Mouse (Mus musculus) activated CD4-positive, CD25-positive, alpha-beta regulatory T cell (primary cell): ENCODE data around the gene Olfr1477. TPM values are rescaled to one million over a fixed set of nuclear protein-coding genes. Genes with fewer than 3 reads are reported as not detected.

Experiments used
- polyA plus RNA-seq, 2 experiments: library from polyadenylated mRNA; unstranded; fragments of 100-300 nt; shearing (Covaris generic); gene quantifications; one replicate each; pipeline ENCODE4 v1.2.1; 2017

The Olfr1477 gene
- under 1 TPM in 1 of 2 experiments, not detected in 1; 0.09 TPM for polyA plus RNA-seq

GRCm38 (mm10) chr19:13500246-13500645 is at the start of gene Olfr1477:
Gene Olfr1477, plus strand, starts transcription at chr19:13500546.

GRCm38 (mm10) chr19:13455986-13456385 is 44.4 kb upstream of the Olfr1477 start, which contains the start of gene Olfr1472:
Gene Olfr1472, minus strand, starts transcription at chr19:13456086.

GRCm38 (mm10) chr19:13469265-13469664 is 31.1 kb upstream of the Olfr1477 start, which contains the start of gene Olfr1474:
Gene Olfr1474, plus strand, starts transcription at chr19:13469565.

GRCm38 (mm10) chr19:13480096-13480495 is 20.2 kb upstream of the Olfr1477 start, which contains the start of gene Olfr1475:
Gene Olfr1475, minus strand, starts transcription at chr19:13480196.

GRCm38 (mm10) chr19:13527613-13528012 is 27.3 kb downstream of the Olfr1477 start, which contains the start of gene Olfr1480:
Gene Olfr1480, plus strand, starts transcription at chr19:13527913.

Other genes with a start within 250 kb of the Olfr1477 start
- gene Olfr1465, start 185.0 kb upstream of the Olfr1477 start, polyA plus RNA-seq = not detected
- gene Olfr1466, start 161.7 kb upstream of the Olfr1477 start, polyA plus RNA-seq = not detected
- not detected for gene Olfr1467, start 138.3 kb upstream of the Olfr1477 start, polyA plus RNA-seq
- gene Olfr1469, start 92.7 kb upstream of the Olfr1477 start, polyA plus RNA-seq = under 1 TPM in 1 of 2 experiments, not detected in 1; 0.05 TPM
- not detected for gene Olfr1471, start 57.1 kb upstream of the Olfr1477 start, polyA plus RNA-seq
- not detected for gene Olfr1472, start 44.5 kb upstream of the Olfr1477 start, polyA plus RNA-seq
- not detected for gene Olfr1474, start 31.0 kb upstream of the Olfr1477 start, polyA plus RNA-seq
- gene Olfr1475, start 20.4 kb upstream of the Olfr1477 start, polyA plus RNA-seq = not detected
- not detected for gene Olfr1480, start 27.4 kb downstream of the Olfr1477 start, polyA plus RNA-seq
- gene Olfr1484, start 83.0 kb downstream of the Olfr1477 start, polyA plus RNA-seq = not detected
- under 1 TPM in 1 of 2 experiments, not detected in 1; 0.06 TPM for gene Olfr1487, start 116.8 kb downstream of the Olfr1477 start, polyA plus RNA-seq
- not detected for gene Olfr1489, start 131.1 kb downstream of the Olfr1477 start, polyA plus RNA-seq
- under 1 TPM in 1 of 2 experiments, not detected in 1; 0.34 TPM for gene Olfr1490, start 150.5 kb downstream of the Olfr1477 start, polyA plus RNA-seq
- not detected for gene Olfr1491, start 196.7 kb downstream of the Olfr1477 start, polyA plus RNA-seq
- under 1 TPM in 1 of 2 experiments, not detected in 1; 0.10 TPM for gene Olfr1493-ps1, start 222.7 kb downstream of the Olfr1477 start, polyA plus RNA-seq
- gene Olfr1494, start 239.2 kb downstream of the Olfr1477 start, polyA plus RNA-seq = under 1 TPM in 1 of 2 experiments, not detected in 1; 0.20 TPM